Mouse (Mus musculus): ENCODE data around the gene Edem1.

GRCm38 (mm10) chr6:108843664-108844063 is 15.2 kb downstream of the Edem1 start:
- no peak for TF ChIP-seq CTCF (IDR thresholded peaks at IDR 0.05; ENCODE audit: insufficient read depth, low read length)
- no peak for TF ChIP-seq POLR2A (IDR thresholded peaks at IDR 0.05; ENCODE audit: borderline replicate concordance, extremely low read depth, low read depth, low read length)

Measured in lung, adult 2 months (tissue).